Mouse (Mus musculus) spleen, adult 18-20 months (tissue): Measurements from ENCODE around the gene Rgs3.
A peak's percentile ranks its signal among the peaks of the same experiment; 100 is the strongest.

Source experiments
- DNase-seq, 2 experiments: peaks; one replicate each; pipeline ENCODE4 v3.0.0; 2022; ENCODE audit warnings: mixed read lengths in 2 of 2

Rgs3 gene

DNA sequence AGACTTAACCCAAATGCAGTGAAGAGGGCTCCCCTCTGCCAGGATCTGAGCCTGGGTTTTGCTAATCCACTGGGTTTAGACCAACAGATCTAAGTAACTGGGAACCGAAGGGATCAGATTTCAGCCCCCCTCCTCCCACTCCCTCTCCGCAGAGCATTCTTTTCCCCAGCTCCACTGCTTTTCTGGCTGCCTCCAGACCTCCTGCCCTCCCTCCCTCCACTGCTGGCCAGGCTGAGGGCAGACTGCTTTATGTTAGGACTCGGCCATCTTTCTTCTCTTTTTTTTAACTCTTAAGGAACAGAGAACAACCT, 100.9 kb downstream of the Rgs3 start:
- DNase-seq = no peak

DNA sequence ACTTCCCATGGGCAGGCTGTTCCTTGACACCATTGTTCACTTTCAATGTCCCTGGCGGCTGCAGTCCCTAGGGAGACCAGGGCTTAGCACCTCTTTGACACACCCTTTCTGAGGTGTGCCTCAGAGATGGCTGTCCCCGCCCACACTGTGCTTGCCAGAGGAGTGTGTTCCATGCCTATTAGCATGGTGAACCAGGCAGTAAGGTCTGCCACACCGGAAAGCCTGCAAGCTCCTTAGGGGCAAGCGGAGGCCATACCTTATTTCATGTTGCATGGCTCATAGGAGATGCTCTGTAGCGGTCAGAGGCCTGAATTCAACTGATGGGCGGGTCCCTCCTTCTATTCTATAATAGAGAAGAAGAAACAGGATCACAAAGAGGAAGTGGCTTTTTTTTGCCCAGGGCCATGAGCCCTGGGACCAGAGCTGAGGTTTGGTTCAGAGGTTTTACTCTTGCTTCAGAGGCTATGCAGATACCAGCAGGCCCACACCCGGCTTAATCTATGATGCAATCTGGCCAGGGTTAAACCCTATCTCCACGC, 101.7 kb downstream of the Rgs3 start:
- peak; percentile 65 to 71 for DNase-seq

DNA sequence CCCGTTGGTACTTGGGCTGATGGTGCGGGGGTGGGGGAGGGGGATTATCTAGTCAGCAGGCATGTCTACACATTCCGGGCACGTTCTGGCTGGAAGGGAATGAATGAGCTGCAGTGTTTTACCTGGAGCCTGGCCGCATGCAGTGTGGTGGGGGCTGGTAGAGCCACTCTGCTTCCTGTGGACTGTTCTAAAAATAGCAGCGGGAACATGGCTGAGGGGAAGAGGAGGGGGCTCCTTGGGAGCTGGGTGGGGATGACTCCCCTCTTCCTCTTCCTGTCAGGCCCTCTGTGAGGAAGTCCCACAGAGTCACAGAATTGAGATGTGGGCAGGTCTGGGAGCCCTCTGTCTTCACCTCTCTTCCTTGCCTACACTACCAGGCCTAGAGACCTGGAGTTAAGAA, 103.7 kb downstream of the Rgs3 start:
- DNase-seq = peak in 1 of 2 experiments; percentile 23

DNA sequence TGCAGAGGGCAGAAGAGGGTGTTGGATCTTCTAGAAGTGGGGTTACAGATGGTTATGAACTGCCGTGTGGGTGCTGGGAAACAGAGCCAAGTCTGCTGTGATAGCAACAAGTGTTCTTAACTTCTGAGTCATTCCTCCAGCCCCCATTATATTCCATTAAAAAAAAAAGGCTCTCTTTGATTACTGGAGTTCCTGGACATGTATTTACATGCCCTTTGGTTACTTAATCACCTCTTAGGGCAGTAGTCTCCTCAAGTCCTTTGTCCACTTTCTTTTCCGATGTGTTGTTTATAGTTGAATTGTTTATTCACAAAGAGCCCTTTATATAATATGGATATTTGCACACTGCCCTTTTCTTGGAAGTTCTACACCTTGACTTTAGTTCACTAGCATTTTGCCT, 106.2 kb downstream of the Rgs3 start:
- no peak for DNase-seq

DNA sequence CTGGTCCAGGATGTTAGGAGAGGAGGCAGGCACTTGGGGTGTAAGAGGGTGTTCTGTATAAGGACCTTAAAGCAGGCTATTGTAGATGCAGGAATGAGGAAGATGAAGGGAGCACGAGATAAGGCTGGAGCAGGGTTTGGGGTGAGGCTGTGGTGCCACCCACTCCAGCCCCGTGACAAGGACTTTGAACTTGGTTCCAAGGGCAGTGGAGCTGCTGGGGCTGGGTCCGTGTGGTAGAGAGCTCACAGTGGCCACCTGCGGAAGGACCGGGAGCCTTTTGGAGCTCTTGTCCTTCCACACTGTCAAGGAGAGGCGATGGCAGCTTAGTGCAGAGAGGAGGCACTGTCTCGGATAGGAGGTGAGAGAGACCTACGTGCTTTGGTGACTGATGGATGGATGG, 109.0 kb downstream of the Rgs3 start:
- no peak for DNase-seq

DNA sequence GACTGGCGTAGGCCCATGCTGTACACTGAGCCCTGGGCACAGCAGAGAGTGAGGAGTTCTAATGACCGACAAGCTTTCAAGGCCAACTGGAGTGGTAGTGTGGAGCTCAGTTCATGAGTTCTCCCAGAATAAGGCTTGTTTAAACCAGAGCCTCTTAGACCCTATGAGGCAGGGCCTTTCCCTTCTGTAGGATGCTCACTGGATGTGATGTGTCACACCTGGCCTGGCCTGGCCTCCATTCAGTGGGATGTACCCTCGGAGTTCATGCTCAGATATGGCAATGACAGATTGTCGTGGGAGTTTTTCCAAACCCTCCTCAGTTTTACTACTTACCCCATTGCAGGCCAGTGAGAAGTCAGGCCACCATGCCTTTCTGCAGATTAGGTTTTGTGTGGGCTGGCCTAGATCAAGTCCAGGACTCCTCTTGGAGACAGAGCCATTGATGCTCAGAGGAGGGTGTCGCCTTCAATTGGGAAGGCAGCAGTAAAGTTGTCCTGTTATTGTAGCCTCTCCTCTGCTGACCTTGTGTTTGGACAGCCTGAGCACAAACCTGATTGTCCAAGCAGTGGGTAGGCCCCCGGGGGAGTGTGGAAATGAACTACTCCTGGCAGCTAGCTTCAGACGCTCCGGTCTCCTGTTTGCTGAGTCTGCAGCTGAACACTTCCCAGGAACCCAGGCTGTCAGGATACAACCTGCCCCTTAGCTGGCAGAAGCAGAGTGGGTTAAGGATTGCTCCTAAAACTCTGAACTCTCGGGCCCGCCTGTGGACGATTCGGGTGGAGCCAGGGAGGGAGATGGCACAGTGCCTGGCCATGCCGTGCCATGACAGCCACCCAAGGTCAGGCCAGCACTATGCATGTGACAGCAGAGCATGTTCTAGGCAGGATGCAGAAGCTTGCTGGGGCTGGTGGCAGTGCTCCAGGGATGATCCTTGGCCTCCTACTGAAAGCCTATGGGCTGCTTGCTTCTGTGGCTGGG, 109.7 kb downstream of the Rgs3 start:
- no peak for DNase-seq

DNA sequence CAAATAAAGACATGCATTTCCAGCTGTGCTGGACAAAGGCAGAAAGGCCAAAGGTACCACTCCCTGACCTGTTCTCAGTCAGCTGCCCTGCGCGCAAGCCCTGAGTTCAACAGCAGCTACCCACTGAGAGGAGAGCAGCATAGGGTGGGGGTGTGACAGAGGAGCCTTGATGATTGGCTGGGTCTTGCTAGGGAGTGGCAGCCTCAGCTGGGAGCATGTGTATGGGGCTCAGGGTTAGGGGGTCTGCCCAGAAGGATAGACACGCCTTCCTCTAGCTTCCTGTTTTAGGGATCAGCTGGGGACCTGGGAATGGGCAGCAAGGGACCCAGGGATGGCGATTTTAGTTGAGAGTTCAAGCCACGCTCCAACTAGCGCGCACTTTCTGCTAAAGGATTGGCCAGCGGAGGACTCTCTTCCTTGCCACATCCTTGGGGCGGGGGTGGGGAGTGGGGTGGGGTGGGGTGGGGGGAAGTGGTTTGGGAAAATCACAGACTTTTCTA, 113.9 kb downstream of the Rgs3 start:
- no peak for DNase-seq

DNA sequence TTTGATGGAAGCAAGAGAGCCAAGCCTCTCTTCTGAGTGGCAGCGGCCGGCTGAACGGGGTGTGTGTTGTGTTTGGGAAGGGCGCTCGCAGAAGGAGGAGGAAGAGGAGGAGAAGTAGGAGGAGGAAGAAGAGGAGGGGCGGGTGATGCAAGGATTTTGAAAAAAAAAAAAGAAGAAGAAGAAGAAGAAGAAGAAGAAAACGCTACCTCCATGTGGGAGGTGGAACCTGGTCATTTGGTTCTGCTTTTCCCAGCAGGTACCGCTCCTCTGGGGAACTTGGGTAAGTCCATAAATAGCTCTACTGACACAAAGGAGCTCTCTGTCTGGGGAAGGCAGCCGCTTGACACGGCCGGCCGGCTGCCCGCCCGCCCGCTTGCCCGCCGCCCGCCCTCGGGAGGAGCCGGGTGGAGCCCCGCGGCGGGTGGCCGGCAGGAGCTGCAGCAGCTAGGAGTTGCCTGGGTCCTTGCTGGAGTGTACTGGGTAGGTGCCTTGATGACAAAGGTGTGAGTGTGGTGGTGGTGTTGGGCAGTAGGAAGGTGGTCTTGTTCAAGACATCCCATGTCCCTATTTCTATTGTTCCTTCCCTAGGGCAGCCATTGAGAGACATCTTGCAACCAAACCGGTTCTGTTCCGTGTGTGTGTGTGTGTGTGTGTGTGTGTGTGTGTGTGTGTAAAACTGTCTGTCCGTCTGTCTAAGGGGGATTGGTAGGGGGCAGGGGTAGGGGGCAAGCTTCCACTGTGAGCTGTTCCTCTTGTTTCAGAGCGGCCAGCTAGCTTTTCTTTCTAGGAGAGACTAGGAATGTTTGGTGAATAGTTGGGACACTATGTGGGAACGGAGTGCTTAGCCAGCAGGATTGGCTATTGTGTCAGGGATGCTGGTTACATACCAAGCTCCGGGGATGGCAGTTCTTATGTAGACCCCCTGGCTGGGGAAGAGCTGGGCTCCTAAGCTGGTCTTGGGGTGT, 114.7 kb downstream of the Rgs3 start:
- DNase-seq = no peak

DNA sequence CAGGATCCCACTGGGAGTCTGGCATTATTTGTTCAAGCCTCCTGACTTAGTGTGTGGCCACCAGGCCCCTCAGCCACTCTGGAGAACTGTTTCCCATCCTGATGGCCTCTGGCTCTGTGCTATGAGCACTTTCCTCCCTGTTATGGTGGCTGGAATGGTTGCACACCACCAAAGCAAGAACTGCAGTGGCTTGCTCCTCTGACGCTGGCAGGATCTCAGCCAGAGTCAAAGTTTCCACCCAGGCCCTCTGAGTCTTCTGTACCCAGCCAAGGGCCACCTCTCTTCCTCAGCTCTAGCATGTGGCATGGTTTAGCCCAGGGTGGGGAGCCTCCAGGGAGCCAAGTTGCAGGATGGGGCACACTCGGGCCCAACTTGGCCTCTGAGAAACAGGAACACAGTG, 115.7 kb downstream of the Rgs3 start:
- no peak for DNase-seq

DNA sequence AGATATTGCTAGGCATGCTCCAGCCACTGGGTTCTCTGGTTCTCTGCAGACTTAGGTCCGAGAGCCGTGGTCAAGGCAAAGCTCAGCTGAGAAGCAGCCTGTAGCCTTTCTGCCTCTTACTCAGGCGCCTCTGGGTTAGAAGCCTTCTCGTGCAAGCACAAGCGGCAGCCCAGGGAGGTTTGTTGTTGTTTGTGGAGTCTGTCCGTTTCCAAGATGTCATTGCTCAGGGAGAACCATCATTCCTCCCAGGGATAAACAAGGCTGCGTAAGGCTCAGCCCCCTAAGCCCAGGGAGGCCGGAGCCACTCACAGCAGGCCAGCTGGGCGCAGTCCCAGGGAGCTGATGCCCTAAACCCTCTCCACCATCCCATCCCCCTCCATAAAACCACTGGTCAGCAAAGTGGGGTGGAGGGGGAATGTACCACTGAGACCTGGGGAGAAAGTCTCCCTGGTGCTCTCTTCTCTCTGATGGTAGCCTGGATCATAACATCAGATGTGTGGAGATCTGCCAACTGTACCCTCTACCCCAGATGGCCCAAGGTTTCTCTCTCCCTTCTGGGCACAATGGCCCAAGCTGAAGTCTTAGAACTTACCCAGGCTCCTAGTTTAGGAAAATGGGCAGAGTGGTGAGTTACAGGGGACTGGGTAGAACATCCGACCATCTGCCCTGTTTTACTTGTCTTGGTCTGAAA, 117.5 kb downstream of the Rgs3 start:
- DNase-seq = no peak

DNA sequence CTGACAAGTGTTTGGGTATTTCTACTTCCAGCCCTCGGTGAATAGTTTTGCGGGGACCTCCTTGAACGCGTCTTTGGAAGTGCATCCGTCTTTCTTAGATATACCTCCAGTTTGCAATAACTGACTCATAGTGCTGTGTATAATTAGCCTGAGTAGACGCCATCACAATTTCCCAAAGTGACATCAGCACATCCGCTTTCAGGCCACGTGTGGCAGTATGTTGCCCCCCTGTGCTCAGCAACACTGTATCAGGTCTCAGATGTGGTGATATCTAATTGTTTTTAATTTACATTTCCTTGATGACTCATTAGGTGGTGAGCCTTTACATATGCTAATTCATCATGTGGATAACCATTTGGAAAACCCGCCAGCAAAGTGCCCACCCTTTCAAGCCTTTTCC, 119.5 kb downstream of the Rgs3 start:
- no peak for DNase-seq

DNA sequence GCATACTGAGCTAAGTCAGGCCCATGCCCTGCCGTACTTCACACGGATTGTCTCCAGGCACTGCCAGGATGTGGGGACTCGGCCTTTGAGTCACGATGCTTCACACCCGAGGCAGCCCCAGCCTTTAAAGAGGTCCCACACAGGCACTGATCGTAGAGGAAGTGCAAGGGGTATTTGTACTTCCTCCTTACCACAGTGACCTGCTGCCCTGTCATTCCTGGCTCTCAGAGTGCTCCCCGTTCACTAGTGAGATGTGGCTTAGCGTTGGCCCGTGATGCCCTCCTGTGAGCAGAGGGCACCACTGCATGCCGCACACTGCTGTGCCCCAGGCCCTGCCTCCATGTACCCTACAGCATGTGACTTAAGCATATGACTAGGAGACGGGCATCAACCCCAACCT, 121.8 kb downstream of the Rgs3 start:
- DNase-seq = peak in 1 of 2 experiments; percentile 50

DNA sequence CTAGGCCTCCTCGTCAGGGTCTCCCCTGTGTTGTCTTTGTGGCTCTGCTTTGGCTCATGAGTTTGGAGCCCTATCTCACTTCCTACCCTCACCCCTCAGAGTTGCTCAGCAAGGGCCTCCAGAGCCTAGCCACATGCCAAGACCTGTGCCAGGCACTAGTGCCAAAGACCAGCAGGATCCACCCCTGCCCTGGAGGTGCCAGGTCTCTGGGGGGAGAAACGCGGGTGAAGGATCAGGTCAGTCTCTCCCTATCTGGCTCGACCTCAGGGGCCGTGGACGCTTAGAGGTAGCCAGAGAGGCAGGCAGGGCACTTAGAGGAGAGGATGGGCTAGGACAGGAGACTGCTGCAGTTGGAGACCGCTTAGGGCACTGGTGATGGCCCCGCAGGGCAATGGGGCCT, 122.7 kb downstream of the Rgs3 start:
- no peak for DNase-seq

DNA sequence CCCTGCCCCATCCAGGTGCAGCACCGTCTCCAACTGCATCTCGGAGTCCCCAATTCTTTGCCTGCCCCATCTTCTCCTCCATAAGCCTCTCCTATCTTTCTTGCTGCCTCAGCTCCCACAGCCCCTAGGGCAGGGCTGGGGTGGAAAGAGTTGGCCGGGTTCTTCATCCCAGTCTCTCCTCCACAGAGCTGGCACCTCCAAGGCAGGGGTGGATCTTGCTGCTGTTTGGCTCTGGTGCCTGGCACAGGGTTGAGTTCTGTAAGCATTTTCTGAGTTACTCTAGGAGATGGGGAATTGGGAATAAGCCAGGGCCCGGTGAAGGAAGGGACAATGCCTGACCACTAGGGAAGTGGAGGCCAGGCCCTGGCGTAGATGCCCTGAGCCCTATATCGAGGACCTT, 123.5 kb downstream of the Rgs3 start:
- DNase-seq = no peak

DNA sequence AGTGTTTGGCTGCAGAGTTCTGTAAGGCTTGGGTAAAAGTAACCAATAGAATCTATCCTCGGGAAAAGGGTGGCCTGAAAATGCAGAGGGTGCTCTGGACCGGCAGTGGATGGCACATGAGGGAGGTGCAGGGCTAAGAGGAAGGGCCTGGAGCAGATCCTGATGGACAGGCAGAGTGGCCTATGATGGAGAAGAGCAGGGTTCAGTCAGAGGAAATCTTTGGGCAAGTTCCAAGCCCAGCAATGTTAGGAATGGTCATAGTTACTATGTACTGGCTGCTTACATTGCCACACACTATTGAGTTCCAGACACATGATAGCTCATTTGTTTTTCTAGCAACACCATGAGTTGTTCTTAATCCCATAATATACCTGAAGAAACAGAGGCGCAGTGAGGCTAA, 124.7 kb downstream of the Rgs3 start:
- no peak for DNase-seq

DNA sequence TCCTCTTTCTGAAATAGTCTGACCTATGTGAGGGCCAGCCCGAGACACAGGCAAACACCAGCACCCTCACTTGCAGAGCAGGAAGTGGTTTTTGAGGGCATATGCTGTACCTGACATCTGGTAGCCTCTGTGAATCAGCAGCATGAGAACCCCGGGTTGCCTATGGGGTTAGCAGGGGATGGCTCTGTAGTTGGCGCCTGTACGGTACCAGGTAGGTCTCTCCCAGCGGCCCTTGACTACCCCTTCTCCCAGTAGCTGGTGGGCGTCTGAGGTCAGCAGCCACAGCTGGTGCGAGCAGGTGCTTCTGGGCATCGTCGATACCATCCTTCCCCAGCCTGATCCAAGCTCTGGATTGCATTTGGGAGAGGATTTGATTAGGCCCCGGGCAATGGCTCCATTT, 125.6 kb downstream of the Rgs3 start:
- DNase-seq = peak; percentile 56 to 65

DNA sequence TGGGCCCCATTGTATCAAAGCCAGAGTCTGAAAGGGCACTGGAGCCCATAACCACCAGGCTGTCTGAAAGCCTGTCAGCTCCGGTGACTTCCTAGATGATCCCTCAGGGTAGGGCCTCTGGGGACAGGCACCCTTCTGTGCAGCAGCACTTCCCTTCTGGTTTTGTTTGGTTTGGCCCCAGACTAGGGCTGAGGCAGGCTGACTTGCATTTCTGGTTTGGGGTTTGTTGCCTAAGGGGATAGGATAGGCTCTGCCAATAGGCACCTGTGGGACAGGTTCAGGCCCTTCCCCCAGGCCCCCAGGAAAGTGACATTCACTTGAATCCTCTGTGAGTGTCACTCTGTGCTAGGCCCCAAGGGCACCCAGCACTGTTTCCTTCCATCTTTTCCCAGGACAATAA, 127.1 kb downstream of the Rgs3 start:
- peak in 1 of 2 experiments; percentile 47 for DNase-seq

DNA sequence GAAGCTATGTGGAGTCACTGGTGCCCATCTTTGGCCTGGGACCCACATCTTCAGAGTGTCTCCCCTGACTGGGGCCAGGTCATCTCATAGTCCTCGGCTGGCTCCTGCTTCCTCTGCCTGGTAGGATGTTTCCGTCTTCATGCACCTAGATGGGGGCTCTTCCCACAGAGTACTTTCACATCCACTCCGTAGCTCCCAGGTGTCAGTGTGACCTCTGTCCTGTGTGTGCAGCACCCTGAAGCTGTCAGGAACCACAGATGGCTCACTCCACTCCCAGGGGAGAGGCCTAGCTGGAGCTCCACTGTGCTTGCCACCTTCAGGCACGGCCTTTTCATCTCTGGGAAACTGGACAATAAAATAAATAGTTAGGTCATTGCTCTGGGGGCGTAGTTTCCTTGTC, 128.5 kb downstream of the Rgs3 start:
- DNase-seq = no peak

DNA sequence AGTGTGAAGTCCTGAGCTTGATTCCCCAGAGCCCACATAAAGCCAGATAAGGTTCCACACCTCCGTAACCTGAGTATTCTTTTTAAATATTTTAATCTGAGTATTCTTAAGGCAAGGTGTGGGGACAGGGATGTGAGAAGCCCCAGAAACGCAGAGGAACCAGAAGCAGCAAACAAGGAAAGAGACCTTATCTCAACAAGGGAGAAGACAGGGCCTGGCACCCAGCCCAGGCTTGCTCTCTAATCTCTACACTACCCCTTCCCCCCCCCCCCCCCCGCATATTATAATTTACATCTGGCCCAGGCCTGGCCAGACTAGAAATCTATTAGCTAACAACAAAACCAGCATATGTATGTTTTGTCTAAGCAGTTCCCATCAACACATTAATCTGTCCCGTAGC, 131.3 kb downstream of the Rgs3 start:
- no peak for DNase-seq

DNA sequence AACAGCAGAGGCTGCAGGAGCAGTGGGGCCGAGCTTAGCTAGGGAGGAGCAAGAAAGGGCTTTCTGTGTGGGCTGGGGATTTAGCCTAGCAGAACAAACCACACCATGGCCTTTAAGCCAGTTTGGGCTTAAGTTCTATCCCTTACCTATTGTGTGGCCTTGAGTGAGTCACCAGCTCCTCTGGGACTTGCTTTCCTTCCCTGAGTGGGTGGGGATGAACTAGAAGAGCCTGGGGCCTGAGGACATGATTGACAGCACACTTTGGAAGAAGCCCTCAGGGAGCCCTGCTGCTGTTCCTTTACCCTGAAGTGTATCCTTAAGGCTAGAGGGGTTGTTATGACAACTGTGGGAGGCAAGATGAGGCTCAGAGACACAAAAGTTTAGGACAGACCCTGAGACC, 132.0 kb downstream of the Rgs3 start:
- no peak for DNase-seq

DNA sequence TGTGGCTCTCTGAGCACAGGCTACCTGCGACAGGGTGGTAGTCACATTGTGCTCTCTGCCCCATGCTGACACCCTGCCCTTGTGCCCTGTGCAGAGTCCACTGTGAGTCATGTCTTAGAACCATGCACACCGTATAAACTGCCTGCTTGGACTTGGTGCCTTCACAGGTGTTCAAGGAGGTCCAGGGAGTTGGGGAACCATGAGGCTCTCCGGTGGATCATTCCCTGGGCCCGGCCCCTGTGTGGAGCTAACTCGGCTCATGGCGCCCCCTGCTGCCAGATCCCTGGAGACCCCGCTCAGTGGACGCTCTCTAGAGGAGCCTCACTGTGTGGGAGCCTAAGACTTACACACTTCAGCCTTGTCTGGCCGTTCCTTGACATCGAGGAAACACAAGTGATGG, 134.2 kb downstream of the Rgs3 start:
- DNase-seq = peak in 1 of 2 experiments; percentile 58

DNA sequence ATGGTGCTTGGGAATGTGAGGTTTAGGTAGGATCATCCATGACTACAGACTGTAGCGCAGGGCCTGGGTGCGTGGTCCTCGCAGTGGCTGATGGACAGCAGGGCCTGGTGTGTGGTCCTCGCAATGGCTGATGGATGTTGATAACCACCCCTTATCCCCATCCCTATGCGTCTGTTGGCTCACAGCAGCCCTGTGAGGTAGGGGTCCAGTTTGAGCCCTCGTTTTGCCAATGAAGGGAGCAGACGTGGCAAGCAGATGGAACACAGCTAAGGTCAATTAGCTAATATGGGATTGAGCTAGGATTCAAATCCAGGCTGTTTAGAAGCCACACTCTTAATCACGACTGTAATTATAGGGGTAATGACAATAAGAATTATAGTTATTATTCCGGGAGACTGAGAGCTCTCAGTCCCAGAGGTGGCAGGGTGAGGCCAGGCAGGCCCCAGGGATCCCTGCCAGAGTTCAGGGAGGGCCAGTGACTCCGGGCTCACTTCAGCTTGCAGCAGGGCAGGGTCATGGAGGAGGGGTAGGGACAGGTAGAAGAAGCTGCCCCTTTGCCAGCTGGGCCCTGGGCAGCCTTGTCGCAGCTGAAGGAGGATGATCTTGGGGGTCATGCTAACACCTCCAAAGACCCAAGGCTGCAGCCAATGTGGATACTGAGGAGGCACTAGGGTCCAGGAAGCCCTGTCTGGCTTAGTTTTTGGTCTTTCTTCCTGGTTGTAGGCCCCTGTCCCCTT, 135.2 kb downstream of the Rgs3 start:
- DNase-seq = no peak
